Mouse (Mus musculus) bone marrow, adult 2 months (tissue): ENCODE data around the gene Tomm40.

Experiments
- CTCF ChIP-seq: fragments of 200-500 bp; IDR thresholded peaks from 2 replicates; pipeline ENCODE4 v1.5.1; 2011; ENCODE audit warnings: low read length, control low read depth; ENCODE audit not compliant: control insufficient read depth, insufficient read depth
- POLR2A ChIP-seq: fragments of 200-500 bp; IDR thresholded peaks from 2 replicates; pipeline ENCODE4 v1.6.1; 2011; ENCODE audit warnings: low read depth, mild to moderate bottlenecking, control low read depth, low read length, borderline replicate concordance; ENCODE audit not compliant: control insufficient read depth

DNA sequence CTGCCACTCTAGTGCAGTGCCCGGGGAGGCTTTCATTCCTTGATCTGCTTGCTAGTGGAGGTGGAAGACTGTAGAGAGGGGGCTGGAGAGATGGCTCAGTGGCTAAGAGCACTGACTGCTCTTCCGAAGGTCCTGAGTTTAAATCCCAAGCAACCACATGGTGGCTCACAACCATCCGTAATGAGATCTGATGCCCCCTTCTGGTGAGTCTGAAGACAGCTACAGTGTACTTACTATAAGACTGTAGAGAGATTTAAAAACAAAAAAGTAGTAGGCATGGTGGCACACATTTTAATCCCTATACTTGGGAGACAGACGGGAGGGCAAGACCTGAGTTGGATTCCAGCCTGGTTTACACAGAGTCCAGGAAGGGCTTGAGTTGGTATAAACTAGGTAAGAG, 2.8 kb downstream of the Tomm40 start:
- TF ChIP-seq POLR2A, result no peak
- no peak for TF ChIP-seq CTCF
